15 mouse cellular contexts compared by ENCODE assay signal in the genomic region with DNA sequence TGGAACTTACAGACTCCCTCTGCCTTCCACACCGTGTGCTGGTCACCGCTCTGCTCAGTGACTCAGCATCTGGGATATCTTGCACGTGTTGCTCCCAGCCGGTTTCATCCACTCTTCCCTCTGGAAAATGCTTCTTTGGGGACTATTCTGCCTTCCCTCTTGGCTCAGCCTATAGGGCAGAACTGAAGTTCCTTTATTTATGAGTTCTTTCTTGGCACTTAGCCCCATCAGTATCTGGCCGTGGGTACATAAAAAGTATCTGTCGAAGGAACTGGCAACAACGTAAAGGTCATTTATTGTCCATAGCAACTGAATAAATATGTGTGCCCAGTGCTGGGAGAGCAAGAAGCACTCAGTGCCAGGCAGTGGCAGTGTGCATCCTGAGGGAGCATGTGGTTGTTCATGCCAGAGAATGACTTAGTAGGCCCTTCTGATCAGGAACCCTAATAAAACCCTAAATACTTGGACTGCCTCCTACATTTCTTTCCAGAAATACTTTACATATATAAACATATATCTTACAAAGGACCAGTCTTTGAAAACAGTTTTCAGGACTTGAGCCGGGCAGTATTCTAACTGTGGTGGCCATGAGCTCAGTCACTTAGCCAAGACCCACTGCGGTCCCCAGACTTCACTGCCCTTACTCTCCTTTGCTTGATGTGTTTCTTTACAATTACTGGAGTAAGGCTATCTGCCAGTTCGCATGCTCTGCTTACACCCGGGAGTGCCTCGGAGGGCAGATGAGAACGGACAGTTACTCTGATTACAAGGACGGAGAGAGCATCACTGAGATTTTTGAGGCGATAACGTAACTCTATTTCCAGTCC.
DNase-seq lines count a peak whose midpoint lies in the region; ATAC-seq lines count a peak whose summit lies in the region.
"Had no signal": no experiment of that assay in that cellular context is flagged by ENCODE, and none has a peak within 500 bp of the region (broad histone marks: within the 10 kb centered on the region; RNA-seq: fewer than 3 reads in every experiment).

No protein-coding gene starts in this region.

- no peaks in the 10 kb centered on the region for H3K27me3 ChIP-seq in hindbrain, embryonic 14.5 days (ENCODE audit: control insufficient read depth, insufficient read depth, low read length)
- H3K27me3 ChIP-seq in hindbrain, embryonic 10.5 days (ENCODE audit: insufficient read depth, poor library complexity, severe bottlenecking): peaks cover 19% of the 10 kb centered on the region
- H3K27me3 ChIP-seq in midbrain, embryonic 13.5 days: no peaks in the 10 kb centered on the region
- H3K27me3 ChIP-seq: heart, embryonic 13.5 days had no signal

- no peak overlapping the region for H3K27ac ChIP-seq in hindbrain, embryonic 14.5 days
- no peak overlapping the region for H3K27ac ChIP-seq in hindbrain, embryonic 10.5 days
- no peak overlapping the region for H3K27ac ChIP-seq in midbrain, embryonic 13.5 days
- H3K27ac ChIP-seq: heart, embryonic 13.5 days had no signal

- no peak overlapping the region for H3K9ac ChIP-seq in hindbrain, embryonic 14.5 days
- H3K9ac ChIP-seq in midbrain, embryonic 13.5 days (replicated peaks): no peak overlapping the region
- H3K9ac ChIP-seq: heart, embryonic 13.5 days; liver, postnatal 0 days had no signal

- no peak overlapping the region for H3K4me3 ChIP-seq in hindbrain, embryonic 14.5 days (replicated peaks; ENCODE audit: low read length)
- no peak overlapping the region for H3K4me3 ChIP-seq in hindbrain, embryonic 10.5 days
- H3K4me3 ChIP-seq in midbrain, embryonic 13.5 days (replicated peaks): no peak overlapping the region
- H3K4me3 ChIP-seq: heart, embryonic 13.5 days had no signal

- peak; percentile 80 for ATAC-seq in hindbrain, embryonic 14.5 days (ENCODE audit: low FRiP score)
- ATAC-seq in midbrain, embryonic 13.5 days: peak; percentile 40; the same call in 1 of the 2 replicates
- ATAC-seq: liver, postnatal 0 days had no signal

- WGBS in hindbrain, embryonic 14.5 days: 78% methylated on average over 16 of the region's 16 CpGs
- 90% methylated on average over 16 of the region's 16 CpGs for WGBS in hindbrain, embryonic 10.5 days
- WGBS in midbrain, embryonic 13.5 days: 80% methylated on average over 16 of the region's 16 CpGs

- DNase-seq in adrenal gland, adult (ENCODE audit: inconsistent age in 2 of 2, low spot score in 1 of 2): peak; percentile 10 to 37
- DNase-seq in adrenal gland, adult 18-20 months (ENCODE audit: low spot score in 2 of 2): no peak
- DNase-seq in hindbrain, embryonic 14.5 days (ENCODE audit: low spot score): peak; percentile 52
- DNase-seq in hindbrain, embryonic 10.5 days (ENCODE audit: low spot score): no peak
- peak; percentile 5 for DNase-seq in NIH3T3 (ENCODE audit: low read depth)
- DNase-seq in layer of hippocampus, adult 18-20 months (ENCODE audit: low spot score in 2 of 2): no peak
- DNase-seq in cerebellum, postnatal 25 days: no peak
- DNase-seq: gastrocnemius, postnatal 14 days; kidney, adult 18-20 months; layer of hippocampus, adult 9-11 months; liver, postnatal 0 days; spleen, adult 18-20 months; thymus, adult 18-20 months had no signal

- H3K4me1 ChIP-seq in hindbrain, embryonic 14.5 days (replicated peaks; ENCODE audit: control insufficient read depth, insufficient read depth, low read length): no peaks in the 10 kb centered on the region
- peaks cover 37% of the 10 kb centered on the region for H3K4me1 ChIP-seq in hindbrain, embryonic 10.5 days (replicated peaks)
- peaks cover 3% of the 10 kb centered on the region; the same call in 1 of the 2 replicates for H3K4me1 ChIP-seq in midbrain, embryonic 13.5 days (replicated peaks)

- H3K4me2 ChIP-seq in hindbrain, embryonic 14.5 days (replicated peaks): no peak overlapping the region
- H3K4me2 ChIP-seq in midbrain, embryonic 13.5 days (replicated peaks): no peak overlapping the region
- H3K4me2 ChIP-seq: heart, embryonic 13.5 days had no signal

- H3K36me3 ChIP-seq in hindbrain, embryonic 14.5 days (replicated peaks; ENCODE audit: control insufficient read depth, insufficient read depth): no peaks in the 10 kb centered on the region
- H3K36me3 ChIP-seq in hindbrain, embryonic 10.5 days: no peaks in the 10 kb centered on the region
- no peaks in the 10 kb centered on the region for H3K36me3 ChIP-seq in midbrain, embryonic 13.5 days
- H3K36me3 ChIP-seq: heart, embryonic 13.5 days had no signal

- no peaks in the 10 kb centered on the region for H3K9me3 ChIP-seq in hindbrain, embryonic 14.5 days (ENCODE audit: control insufficient read depth, low read length)
- no peaks in the 10 kb centered on the region for H3K9me3 ChIP-seq in hindbrain, embryonic 10.5 days
- H3K9me3 ChIP-seq in midbrain, embryonic 13.5 days: no peaks in the 10 kb centered on the region
- H3K9me3 ChIP-seq: heart, embryonic 13.5 days had no signal

Comparison
In these comparisons a context has a peak if more than half of its experiments do, and no peak if none do; other contexts are left out.
1. DNase-seq: peak in adrenal gland, adult (2 of 2), hindbrain, embryonic 14.5 days (single experiment) and NIH3T3 (single experiment); none in adrenal gland, adult 18-20 months (0 of 2), hindbrain, embryonic 10.5 days (single experiment), layer of hippocampus, adult 18-20 months (0 of 2) and cerebellum, postnatal 25 days (0 of 2).